Mouse (Mus musculus) right cerebral cortex, postnatal 14 days (tissue): ENCODE measurements around the gene Pex11b.
"Not testable (repeated sequence)": the region's sequence is repeated elsewhere in the genome, so short reads cannot be mapped to it uniquely, and the experiment has no call there.

ENCODE experiments used
- DNase-seq: peaks from one replicate; pipeline ENCODE4 v3.0.0; 2022

Pex11b gene

GRCm38 (mm10) chr3:96678456-96678855 is 43.3 kb downstream of the Pex11b start:
- no peak for DNase-seq

- no peak for DNase-seq
Observed at GRCm38 (mm10) chr3:96679159-96679674, 44.0 kb downstream of the Pex11b start.

- no peak for DNase-seq
Observed at GRCm38 (mm10) chr3:96680269-96680956, 45.2 kb downstream of the Pex11b start.

GRCm38 (mm10) chr3:96683496-96683895 is 48.3 kb downstream of the Pex11b start:
- no peak for DNase-seq

- DNase-seq, result no peak
Observed at GRCm38 (mm10) chr3:96684151-96684821, 49.1 kb downstream of the Pex11b start.

- DNase-seq, result no peak
Observed at GRCm38 (mm10) chr3:96684822-96685156, 49.6 kb downstream of the Pex11b start.

- not testable (repeated sequence) for DNase-seq
Observed at GRCm38 (mm10) chr3:96686057-96686456, 50.9 kb downstream of the Pex11b start.

- no peak for DNase-seq
Observed at GRCm38 (mm10) chr3:96688854-96689253, 53.7 kb downstream of the Pex11b start.

- no peak for DNase-seq
Observed at GRCm38 (mm10) chr3:96690298-96690697, 55.1 kb downstream of the Pex11b start.

GRCm38 (mm10) chr3:96692506-96692905 is 57.3 kb downstream of the Pex11b start:
- DNase-seq, result no peak

GRCm38 (mm10) chr3:96693579-96693978 is 58.4 kb downstream of the Pex11b start:
- no peak for DNase-seq
